32 mouse cellular contexts compared by ENCODE assay signal in genomic region chr13:56425931-56426330, GRCm38 (mm10). TPM values are rescaled to one million over a fixed set of nuclear protein-coding genes. Genes with fewer than 3 reads are reported as not detected.
DNase-seq lines count a peak whose midpoint lies in the region; ATAC-seq lines count a peak whose summit lies in the region.
"Had no signal": no experiment of that assay in that cellular context is flagged by ENCODE, and none has a peak within 500 bp of the region (broad histone marks: within the 10 kb centered on the region; RNA-seq: fewer than 3 reads in every experiment).

No protein-coding gene starts in this region.

- H3K9ac ChIP-seq in heart, embryonic 14.5 days (ENCODE audit: low read length) = no peak overlapping the region
- no peak overlapping the region for H3K9ac ChIP-seq in heart, embryonic 11.5 days (ENCODE audit: low read depth, low read length)
- H3K9ac ChIP-seq in lung, embryonic 16.5 days (ENCODE audit: low read length) = no peak overlapping the region
- H3K9ac ChIP-seq in forebrain, embryonic 15.5 days (replicated peaks) = no peak overlapping the region
- H3K9ac ChIP-seq: embryonic facial prominence, embryonic 13.5 days; heart, embryonic 13.5 days; hindbrain, embryonic 15.5 days; limb, embryonic 15.5 days; liver, embryonic 15.5 days; neural tube, embryonic 15.5 days had no signal

- H3K4me2 ChIP-seq in heart, embryonic 14.5 days (ENCODE audit: low read length) = no peak overlapping the region
- no peak overlapping the region for H3K4me2 ChIP-seq in heart, embryonic 11.5 days
- H3K4me2 ChIP-seq in lung, embryonic 16.5 days (ENCODE audit: low read depth, low read length) = no peak overlapping the region
- H3K4me2 ChIP-seq in forebrain, embryonic 15.5 days (replicated peaks) = no peak overlapping the region
- H3K4me2 ChIP-seq: embryonic facial prominence, embryonic 13.5 days; heart, embryonic 13.5 days; hindbrain, embryonic 15.5 days; limb, embryonic 15.5 days; liver, embryonic 15.5 days; neural tube, embryonic 15.5 days had no signal

- WGBS in heart, embryonic 14.5 days = 78% methylated on average over 7 of the region's 7 CpGs
- WGBS in heart, embryonic 11.5 days (ENCODE audit: insufficient replicate concordance) = 82% methylated on average over 7 of the region's 7 CpGs
- WGBS in lung, embryonic 16.5 days = 59% methylated on average over 7 of the region's 7 CpGs
- WGBS in forebrain, embryonic 15.5 days = 86% methylated on average over 7 of the region's 7 CpGs

- no peak overlapping the region for H3K4me3 ChIP-seq in heart, embryonic 14.5 days (ENCODE audit: control insufficient read depth in 1 of 2, insufficient read depth in 1 of 2, low read depth in 1 of 2, low read length in 2 of 2)
- H3K4me3 ChIP-seq in heart, embryonic 11.5 days (ENCODE audit: low read depth, low read length) = no peak overlapping the region
- H3K4me3 ChIP-seq in lung, embryonic 16.5 days (ENCODE audit: low read length) = no peak overlapping the region
- H3K4me3 ChIP-seq in forebrain, embryonic 15.5 days = no peak overlapping the region
- H3K4me3 ChIP-seq: embryonic facial prominence, embryonic 13.5 days; forebrain, embryonic 10.5 days; heart, adult 2 months; heart, embryonic 13.5 days; hindbrain, embryonic 10.5 days; hindbrain, embryonic 15.5 days; limb, embryonic 10.5 days; limb, embryonic 15.5 days; liver, embryonic 15.5 days; neural tube, embryonic 15.5 days had no signal

- ATAC-seq in heart, embryonic 14.5 days (ENCODE audit: insufficient number of reproducible peaks, insufficient read depth, low FRiP score, low read depth) = peak; percentile 25; the same call in 1 of the 2 replicates
- no peak for ATAC-seq in heart, embryonic 11.5 days (replicated peaks; ENCODE audit: insufficient number of reproducible peaks, low FRiP score, low TSS enrichment)
- ATAC-seq in lung, embryonic 16.5 days (ENCODE audit: low read depth) = peak; percentile 37; the same call in 1 of the 2 replicates
- ATAC-seq in forebrain, embryonic 15.5 days (replicated peaks) = no peak
- ATAC-seq: forebrain, embryonic 16.5 days; Patski had no signal

- no peaks in the 10 kb centered on the region for H3K36me3 ChIP-seq in heart, embryonic 14.5 days (ENCODE audit: control insufficient read depth, insufficient read depth, low read length)
- H3K36me3 ChIP-seq in heart, embryonic 11.5 days (ENCODE audit: control insufficient read depth, insufficient read depth, low read length) = no peaks in the 10 kb centered on the region
- H3K36me3 ChIP-seq in lung, embryonic 16.5 days (ENCODE audit: control insufficient read depth, insufficient read depth, low read length) = no peaks in the 10 kb centered on the region
- H3K36me3 ChIP-seq in forebrain, embryonic 15.5 days = no peaks in the 10 kb centered on the region
- H3K36me3 ChIP-seq: embryonic facial prominence, embryonic 13.5 days; forebrain, embryonic 10.5 days; heart, embryonic 13.5 days; hindbrain, embryonic 10.5 days; hindbrain, embryonic 15.5 days; limb, embryonic 10.5 days; limb, embryonic 15.5 days; liver, embryonic 15.5 days; neural tube, embryonic 15.5 days had no signal

- DNase-seq in lung, postnatal 4 days = no peak
- DNase-seq in 416B (ENCODE audit: low read depth) = peak; percentile 11
- peak; percentile 44 for DNase-seq in lung, postnatal 25 days (ENCODE audit: low spot score)
- DNase-seq in ovary, postnatal 36 days (ENCODE audit: low spot score) = no peak
- DNase-seq: adrenal gland, postnatal 25 days; heart, adult 2 months; heart, postnatal 14 days; kidney, adult 9 months; kidney, postnatal 10 days; right cerebral cortex, postnatal 25 days; thymus, postnatal 4 days had no signal

- H3K9me3 ChIP-seq in heart, embryonic 14.5 days (ENCODE audit: control insufficient read depth, low read length) = no peaks in the 10 kb centered on the region
- no peaks in the 10 kb centered on the region for H3K9me3 ChIP-seq in heart, embryonic 11.5 days (replicated peaks; ENCODE audit: control insufficient read depth, low read length)
- no peaks in the 10 kb centered on the region for H3K9me3 ChIP-seq in lung, embryonic 16.5 days (ENCODE audit: control insufficient read depth, low read length)
- H3K9me3 ChIP-seq in forebrain, embryonic 15.5 days = no peaks in the 10 kb centered on the region
- H3K9me3 ChIP-seq: embryonic facial prominence, embryonic 13.5 days; forebrain, embryonic 10.5 days; heart, embryonic 13.5 days; hindbrain, embryonic 10.5 days; hindbrain, embryonic 15.5 days; limb, embryonic 10.5 days; limb, embryonic 15.5 days; liver, embryonic 15.5 days; neural tube, embryonic 15.5 days had no signal

- no peaks in the 10 kb centered on the region for H3K4me1 ChIP-seq in heart, embryonic 14.5 days (ENCODE audit: control insufficient read depth in 2 of 2, insufficient read depth in 2 of 2, low read length in 2 of 2)
- H3K4me1 ChIP-seq in heart, embryonic 11.5 days (ENCODE audit: control insufficient read depth, insufficient read depth, low read length) = no peaks in the 10 kb centered on the region
- H3K4me1 ChIP-seq in lung, embryonic 16.5 days (replicated peaks; ENCODE audit: control insufficient read depth, insufficient read depth, low read length) = no peaks in the 10 kb centered on the region; the same call in 1 of the 2 replicates
- peaks cover 5% of the 10 kb centered on the region for H3K4me1 ChIP-seq in forebrain, embryonic 15.5 days
- H3K4me1 ChIP-seq: heart, embryonic 13.5 days; liver, embryonic 15.5 days had no signal

- H3K27ac ChIP-seq in heart, embryonic 14.5 days (replicated peaks in 1 of 2; ENCODE audit: control insufficient read depth in 1 of 2, insufficient read depth in 1 of 2, low read depth in 2 of 2, low read length in 2 of 2) = no peak overlapping the region
- H3K27ac ChIP-seq in heart, embryonic 11.5 days (ENCODE audit: low read depth, low read length) = no peak overlapping the region
- H3K27ac ChIP-seq in lung, embryonic 16.5 days (ENCODE audit: low read length) = no peak overlapping the region
- H3K27ac ChIP-seq in forebrain, embryonic 15.5 days (replicated peaks) = no peak overlapping the region
- H3K27ac ChIP-seq: embryonic facial prominence, embryonic 13.5 days; forebrain, embryonic 10.5 days; heart, adult 2 months; heart, embryonic 13.5 days; hindbrain, embryonic 10.5 days; hindbrain, embryonic 15.5 days; limb, embryonic 10.5 days; limb, embryonic 15.5 days; liver, embryonic 15.5 days; neural tube, embryonic 15.5 days had no signal

- H3K27me3 ChIP-seq in heart, embryonic 14.5 days (ENCODE audit: control insufficient read depth, insufficient read depth, low read length) = peaks cover 46% of the 10 kb centered on the region
- H3K27me3 ChIP-seq in heart, embryonic 11.5 days (ENCODE audit: control insufficient read depth, insufficient read depth, low read length) = peaks cover 23% of the 10 kb centered on the region
- H3K27me3 ChIP-seq in lung, embryonic 16.5 days (ENCODE audit: control insufficient read depth, insufficient read depth, low read depth, low read length) = no peaks in the 10 kb centered on the region
- peaks cover 10% of the 10 kb centered on the region for H3K27me3 ChIP-seq in forebrain, embryonic 15.5 days
- H3K27me3 ChIP-seq: embryonic facial prominence, embryonic 13.5 days; Patski had no signal

RNA-seq across cellular contexts. Expression of gene Gm3045, which starts 0.5 kb away (rescaled TPM):
- polyA plus RNA-seq in heart, embryonic 14.5 days (2014; fragmentation: Nextera tagmentation; extraction: Ambion mirVana) = not detected in 2 replicates
- not detected in 2 replicates for polyA plus RNA-seq in heart, embryonic 11.5 days (2014; fragmentation: Nextera tagmentation; extraction: Ambion mirVana)
- polyA plus RNA-seq in lung, embryonic 16.5 days (2015; fragmentation: Nextera tagmentation; extraction: Ambion mirVana) = not detected in 2 replicates
- polyA plus RNA-seq in forebrain, embryonic 15.5 days (2015; fragmentation: Nextera tagmentation; extraction: Ambion mirVana) = not detected in 2 replicates
- polyA plus RNA-seq: brain, embryonic 14.5 days; embryonic facial prominence, embryonic 13.5 days; forebrain, embryonic 10.5 days; forebrain, embryonic 16.5 days; heart, adult 2 months; heart, embryonic 13.5 days; hindbrain, embryonic 10.5 days; hindbrain, embryonic 15.5 days; intestine, embryonic 14.5 days; large intestine, adult 2 months; limb, embryonic 10.5 days; liver, embryonic 15.5 days; midbrain, embryonic 14.5 days; neural tube, embryonic 15.5 days; Patski; stomach, embryonic 16.5 days; thymus, postnatal 0 days had no signal

RNA-seq across cellular contexts. Expression of gene Slc25a48, which starts 12.2 kb away (rescaled TPM):
- polyA plus RNA-seq in heart, embryonic 14.5 days (2014; fragmentation: Nextera tagmentation; extraction: Ambion mirVana) = not detected in 2 replicates
- polyA plus RNA-seq in heart, embryonic 11.5 days (2014; fragmentation: Nextera tagmentation; extraction: Ambion mirVana) = 0.04 TPM in 1 of 2 replicates, not detected in the other
- 0.08 and 0.11 TPM in 2 replicates for polyA plus RNA-seq in lung, embryonic 16.5 days (2015; fragmentation: Nextera tagmentation; extraction: Ambion mirVana)
- polyA plus RNA-seq in forebrain, embryonic 15.5 days (2015; fragmentation: Nextera tagmentation; extraction: Ambion mirVana) = not detected in 2 replicates
- polyA plus RNA-seq: forebrain, embryonic 10.5 days; forebrain, embryonic 16.5 days; hindbrain, embryonic 15.5 days; limb, embryonic 10.5 days had no signal

RNA-seq across cellular contexts. Expression of gene Il9, which starts 56.1 kb away (rescaled TPM):
- polyA plus RNA-seq in heart, embryonic 14.5 days (2014; fragmentation: Nextera tagmentation; extraction: Ambion mirVana) = not detected in 2 replicates
- not detected in 2 replicates for polyA plus RNA-seq in heart, embryonic 11.5 days (2014; fragmentation: Nextera tagmentation; extraction: Ambion mirVana)
- not detected in 2 replicates for polyA plus RNA-seq in lung, embryonic 16.5 days (2015; fragmentation: Nextera tagmentation; extraction: Ambion mirVana)
- not detected in 2 replicates for polyA plus RNA-seq in forebrain, embryonic 15.5 days (2015; fragmentation: Nextera tagmentation; extraction: Ambion mirVana)
- polyA plus RNA-seq: brain, embryonic 14.5 days; embryonic facial prominence, embryonic 13.5 days; forebrain, embryonic 10.5 days; forebrain, embryonic 16.5 days; heart, adult 2 months; heart, embryonic 13.5 days; hindbrain, embryonic 10.5 days; hindbrain, embryonic 15.5 days; intestine, embryonic 14.5 days; large intestine, adult 2 months; limb, embryonic 10.5 days; limb, embryonic 15.5 days; liver, embryonic 15.5 days; midbrain, embryonic 14.5 days; neural tube, embryonic 15.5 days; Patski; stomach, embryonic 16.5 days had no signal

Comparison
In these comparisons a context has a peak if more than half of its experiments do, and no peak if none do; other contexts are left out.
1. ATAC-seq: peak in heart, embryonic 14.5 days (single experiment) and lung, embryonic 16.5 days (single experiment); none in heart, embryonic 11.5 days (single experiment) and forebrain, embryonic 15.5 days (single experiment).
2. DNase-seq: peak in 416B (single experiment) and lung, postnatal 25 days (single experiment); none in lung, postnatal 4 days (0 of 2) and ovary, postnatal 36 days (single experiment).